Mouse (Mus musculus): ENCODE data around the gene Shtn1. TPM values are rescaled to one million over a fixed set of nuclear protein-coding genes. Genes with fewer than 3 reads are reported as not detected.

Gene Shtn1
- polyA plus RNA-seq, 1 experiment from 2014 or later = 13.4 TPM

GRCm38 (mm10) chr19:58978401-58979171 is 97.3 kb downstream of the Shtn1 start:
- no peaks in the 10 kb centered on the region for H3K4me1 ChIP-seq (replicated peaks; ENCODE audit: control insufficient read depth, insufficient read depth)
- no peak overlapping the region for H3K4me2 ChIP-seq (replicated peaks; ENCODE audit: low read depth)
- no peak for TF ChIP-seq CTCF (IDR thresholded peaks at IDR 0.05; ENCODE audit: low read depth)
- no peak for TF ChIP-seq EP300 (optimal IDR thresholded peaks at IDR 0.05)
- no peak overlapping the region for H3K27ac ChIP-seq (replicated peaks)
- no peaks in the 10 kb centered on the region for H3K9me3 ChIP-seq (ENCODE audit: control insufficient read depth, low read length)
- no peak overlapping the region for H3K4me3 ChIP-seq (ENCODE audit: low read depth, low read length)
- 54% methylated on average over 11 of the region's 11 CpGs for WGBS
- no peaks in the 10 kb centered on the region for H3K27me3 ChIP-seq (ENCODE audit: control insufficient read depth, insufficient read depth, low read length)
- no peak overlapping the region for H3K9ac ChIP-seq (ENCODE audit: low read length)
- no peak for DNase-seq (ENCODE audit: low spot score)
- no peaks in the 10 kb centered on the region for H3K36me3 ChIP-seq (ENCODE audit: control insufficient read depth, insufficient read depth, low read length)
- peak; percentile 32; the same call in 1 of the 2 replicates for ATAC-seq (ENCODE audit: low FRiP score, low TSS enrichment)

DNA sequence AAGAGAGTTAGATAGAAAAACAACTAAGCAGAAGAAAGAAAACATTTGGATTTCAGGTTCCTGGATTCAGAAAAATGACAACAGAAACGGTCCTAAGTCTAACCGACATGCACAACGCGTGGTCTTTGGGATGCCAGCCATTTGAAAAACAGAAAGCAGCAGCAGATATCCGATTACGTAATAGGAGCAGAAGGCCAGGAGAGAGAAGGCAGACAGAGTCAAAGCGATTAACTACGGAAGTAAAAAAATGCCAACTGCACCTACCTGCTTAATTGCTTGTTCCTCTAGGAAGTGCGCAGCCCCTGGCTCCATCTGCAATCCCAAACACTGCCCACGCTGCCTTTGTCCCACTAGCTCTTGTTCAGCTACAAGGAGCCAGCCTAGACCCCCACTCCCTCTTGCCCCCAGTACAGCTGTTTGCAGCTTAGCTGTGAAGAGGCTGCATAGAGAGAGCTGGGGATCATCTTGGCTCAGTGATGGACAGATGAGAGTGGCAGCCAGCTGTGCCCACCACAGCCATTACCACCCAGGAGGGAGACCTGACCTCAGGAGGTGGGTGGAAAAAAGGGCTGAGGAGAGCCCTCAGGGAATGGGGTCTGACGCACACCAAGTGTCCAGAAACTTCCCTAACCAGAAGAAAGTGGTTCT is 100.6 kb downstream of the Shtn1 start:
- Histone ChIP-seq H3K4me1 (replicated peaks; ENCODE audit: control insufficient read depth, insufficient read depth) (no peaks in the 10 kb centered on the region), H3K27ac (replicated peaks) (no peak overlapping the region), H3K36me3 (ENCODE audit: control insufficient read depth, insufficient read depth, low read length) (no peaks in the 10 kb centered on the region), H3K27me3 (ENCODE audit: control insufficient read depth, insufficient read depth, low read length) (no peaks in the 10 kb centered on the region), H3K4me2 (replicated peaks; ENCODE audit: low read depth) (no peak overlapping the region), H3K9me3 (ENCODE audit: control insufficient read depth, low read length) (no peaks in the 10 kb centered on the region), H3K9ac (ENCODE audit: low read length) (no peak overlapping the region), H3K4me3 (ENCODE audit: low read depth, low read length) (no peak overlapping the region)
- TF ChIP-seq CTCF (IDR thresholded peaks at IDR 0.05; ENCODE audit: low read depth) = no peak
- TF ChIP-seq EP300 (optimal IDR thresholded peaks at IDR 0.05) = no peak
- no peak for ATAC-seq (ENCODE audit: low FRiP score, low TSS enrichment)
- no peak for DNase-seq (ENCODE audit: low spot score)
- 77% methylated on average over 11 of the region's 11 CpGs for WGBS

GRCm38 (mm10) chr19:58974126-58974525 is 101.8 kb downstream of the Shtn1 start:
- Histone ChIP-seq H3K27me3 (ENCODE audit: control insufficient read depth, insufficient read depth, low read length) (no peaks in the 10 kb centered on the region), H3K4me3 (ENCODE audit: low read depth, low read length) (no peak overlapping the region), H3K9ac (ENCODE audit: low read length) (no peak overlapping the region), H3K9me3 (ENCODE audit: control insufficient read depth, low read length) (no peaks in the 10 kb centered on the region), H3K27ac (replicated peaks) (no peak overlapping the region), H3K4me2 (replicated peaks; ENCODE audit: low read depth) (no peak overlapping the region), H3K36me3 (ENCODE audit: control insufficient read depth, insufficient read depth, low read length) (no peaks in the 10 kb centered on the region), H3K4me1 (replicated peaks; ENCODE audit: control insufficient read depth, insufficient read depth) (no peaks in the 10 kb centered on the region)
- DNase-seq (ENCODE audit: low spot score) (no peak), ATAC-seq (ENCODE audit: low FRiP score, low TSS enrichment) (no peak)
- whole genome bisulfite sequencing = 89% methylated on average over 8 of the region's 8 CpGs
- no peak for TF ChIP-seq CTCF (IDR thresholded peaks at IDR 0.05; ENCODE audit: low read depth)
- TF ChIP-seq EP300 (optimal IDR thresholded peaks at IDR 0.05) = no peak

GRCm38 (mm10) chr19:58970826-58971225 is 105.1 kb downstream of the Shtn1 start:
- Histone ChIP-seq H3K4me1 (replicated peaks; ENCODE audit: control insufficient read depth, insufficient read depth) (no peaks in the 10 kb centered on the region), H3K27me3 (ENCODE audit: control insufficient read depth, insufficient read depth, low read length) (no peaks in the 10 kb centered on the region), H3K9ac (ENCODE audit: low read length) (no peak overlapping the region), H3K4me2 (replicated peaks; ENCODE audit: low read depth) (no peak overlapping the region; the same call in 1 of the 2 replicates), H3K27ac (replicated peaks) (no peak overlapping the region), H3K9me3 (ENCODE audit: control insufficient read depth, low read length) (no peaks in the 10 kb centered on the region), H3K36me3 (ENCODE audit: control insufficient read depth, insufficient read depth, low read length) (no peaks in the 10 kb centered on the region), H3K4me3 (ENCODE audit: low read depth, low read length) (no peak overlapping the region)
- ATAC-seq (ENCODE audit: low FRiP score, low TSS enrichment) (no peak), DNase-seq (ENCODE audit: low spot score) (no peak)
- 46% methylated on average over 13 of the region's 13 CpGs for WGBS
- TF ChIP-seq EP300 (optimal IDR thresholded peaks at IDR 0.05) (no peak), CTCF (IDR thresholded peaks at IDR 0.05; ENCODE audit: low read depth) (no peak)

GRCm38 (mm10) chr19:58968731-58969506 is 107.0 kb downstream of the Shtn1 start:
- WGBS = 18% methylated on average over 15 of the region's 15 CpGs
- Histone ChIP-seq H3K27me3 (ENCODE audit: control insufficient read depth, insufficient read depth, low read length) (no peaks in the 10 kb centered on the region), H3K4me1 (replicated peaks; ENCODE audit: control insufficient read depth, insufficient read depth) (no peaks in the 10 kb centered on the region), H3K9me3 (ENCODE audit: control insufficient read depth, low read length) (no peaks in the 10 kb centered on the region), H3K4me2 (replicated peaks; ENCODE audit: low read depth) (no peak overlapping the region), H3K36me3 (ENCODE audit: control insufficient read depth, insufficient read depth, low read length) (no peaks in the 10 kb centered on the region), H3K9ac (ENCODE audit: low read length) (no peak overlapping the region), H3K27ac (replicated peaks) (no peak overlapping the region), H3K4me3 (ENCODE audit: low read depth, low read length) (no peak overlapping the region)
- TF ChIP-seq EP300 (optimal IDR thresholded peaks at IDR 0.05) (no peak), CTCF (IDR thresholded peaks at IDR 0.05; ENCODE audit: low read depth) (no peak)
- DNase-seq (ENCODE audit: low spot score) = no peak
- ATAC-seq (ENCODE audit: low FRiP score, low TSS enrichment) = no peak

Data from stomach, postnatal 0 days (tissue).